Mouse (Mus musculus) MEL (cell line): Measurements from ENCODE around the gene Gm5431. TPM values are rescaled to one million over a fixed set of nuclear protein-coding genes. Genes with fewer than 3 reads are reported as not detected.

Experiments
- DNase-seq: peaks from one replicate; pipeline ENCODE4 v3.0.0; 2011; ENCODE audit warnings: low read depth, low spot score
- H3K27ac ChIP-seq: 2 replicates; pipeline ENCODE4 v1.5.1; 2012; ENCODE audit warnings: low read depth, mild to moderate bottlenecking, control low read depth, low read length, moderate library complexity; ENCODE audit not compliant: control insufficient read depth
- H3K27me3 ChIP-seq, 2 experiments: fragments of 150-350 bp in 1 of 2; sonication (generic) in 1 of 2; 2 replicates each; pipeline ENCODE4 v1.6.1; 2012; ENCODE audit warnings: low read length in 2 of 2, mild to moderate bottlenecking in 2 of 2, improper control_type of control experiment in 1 of 2, moderate library complexity in 1 of 2; ENCODE audit not compliant: insufficient read depth in 2 of 2, control insufficient read depth in 1 of 2
- H3K36me3 ChIP-seq, 2 experiments: 2 replicates each; pipeline ENCODE4 v1.6.1; 2012 to 2014; ENCODE audit warnings: low read length in 2 of 2, improper control_type of control experiment in 1 of 2, inconsistent platforms in 1 of 2, mild to moderate bottlenecking in 1 of 2; ENCODE audit not compliant: insufficient read depth in 2 of 2, control insufficient read depth in 1 of 2
- H3K4me1 ChIP-seq, 2 experiments: fragments of 150-350 bp in 1 of 2; sonication (generic) in 1 of 2; 2 replicates each; pipeline ENCODE4 v1.6.1; 2012; ENCODE audit warnings: low read length in 2 of 2, improper control_type of control experiment in 1 of 2, mild to moderate bottlenecking in 1 of 2; ENCODE audit not compliant: insufficient read depth in 2 of 2, control insufficient read depth in 1 of 2
- H3K4me3 ChIP-seq, 2 experiments: fragments of 150-350 bp in 1 of 2; sonication (generic) in 1 of 2; 2 replicates each; pipeline ENCODE4 v1.5.1; 2012; ENCODE audit warnings: low read depth in 2 of 2, low read length in 2 of 2, mild to moderate bottlenecking in 2 of 2, moderate library complexity in 2 of 2, control low read depth in 1 of 2, improper control_type of control experiment in 1 of 2; ENCODE audit not compliant: control insufficient read depth in 1 of 2, insufficient read depth in 1 of 2
- H3K79me2 ChIP-seq: 2 replicates; pipeline ENCODE4 v1.6.1; 2012; ENCODE audit warnings: mild to moderate bottlenecking, low read length, moderate library complexity; ENCODE audit not compliant: control insufficient read depth, poor library complexity, insufficient read depth
- H3K9ac ChIP-seq: 2 replicates; pipeline ENCODE4 v1.6.1; 2012; ENCODE audit warnings: low read depth, mild to moderate bottlenecking, control low read depth, low read length, moderate library complexity; ENCODE audit not compliant: control insufficient read depth, poor library complexity, severe bottlenecking
- H3K9me3 ChIP-seq: fragments of 150-350 bp; sonication (generic); replicated peaks from 2 replicates; pipeline ENCODE4 v1.6.1; 2012; ENCODE audit warnings: mild to moderate bottlenecking, low read length, improper control_type of control experiment, moderate library complexity; ENCODE audit not compliant: insufficient read depth
- BHLHE40 ChIP-seq: IDR thresholded peaks from 2 replicates; pipeline ENCODE4 v1.6.1; 2012; ENCODE audit warnings: low read depth, mild to moderate bottlenecking, inconsistent platforms, low read length, improper control_type of control experiment, borderline replicate concordance
- CHD2 ChIP-seq: IDR thresholded peaks from 2 replicates; pipeline ENCODE4 v1.6.1; 2011; ENCODE audit warnings: low read length, improper control_type of control experiment
- CTCF ChIP-seq, 3 experiments: IDR thresholded peaks in 2 of 3; conservative IDR thresholded peaks in 1 of 3; 2 replicates each; pipeline ENCODE4 v1.5.1; 2011 to 2012; ENCODE audit warnings: low read length in 3 of 3, low read depth in 2 of 3, mild to moderate bottlenecking in 2 of 3, improper control_type of control experiment in 1 of 3, inconsistent platforms in 1 of 3, mixed read lengths in 1 of 3, moderate library complexity in 1 of 3; ENCODE audit not compliant: control insufficient read depth in 1 of 3, insufficient read depth in 1 of 3, poor library complexity in 1 of 3, severe bottlenecking in 1 of 3
- E2F4 ChIP-seq: IDR thresholded peaks from 2 replicates; pipeline ENCODE4 v1.6.1; 2011; ENCODE audit warnings: low read depth, low read length, improper control_type of control experiment, borderline replicate concordance
- ELF1 ChIP-seq: IDR thresholded peaks from 2 replicates; pipeline ENCODE4 v1.6.1; 2014; ENCODE audit warnings: low read depth, mild to moderate bottlenecking, inconsistent platforms, low read length, improper control_type of control experiment, moderate library complexity
- EP300 ChIP-seq, 2 experiments: IDR thresholded peaks; 2 replicates each; pipeline ENCODE4 v1.6.1; 2011; ENCODE audit warnings: improper control_type of control experiment in 2 of 2, low read length in 2 of 2, low read depth in 1 of 2, mild to moderate bottlenecking in 1 of 2
- ETS1 ChIP-seq: IDR thresholded peaks from 2 replicates; pipeline ENCODE4 v1.6.1; 2012; ENCODE audit warnings: low read depth, mild to moderate bottlenecking, inconsistent platforms, low read length, improper control_type of control experiment, moderate library complexity
- GATA1 ChIP-seq: IDR thresholded peaks from 2 replicates; pipeline ENCODE4 v1.6.1; 2011; ENCODE audit warnings: low read depth, low read length, improper control_type of control experiment
- JUND ChIP-seq: IDR thresholded peaks from 2 replicates; pipeline ENCODE4 v1.6.1; 2011; ENCODE audit warnings: low read depth, mild to moderate bottlenecking, improper control_type of control experiment, low read length
- MAX ChIP-seq: IDR thresholded peaks from 2 replicates; pipeline ENCODE4 v1.6.1; 2011; ENCODE audit warnings: low read length, improper control_type of control experiment
- MEF2A ChIP-seq: IDR thresholded peaks from 2 replicates; pipeline ENCODE4 v1.6.1; 2014; ENCODE audit warnings: low read depth, mild to moderate bottlenecking, inconsistent platforms, low read length, improper control_type of control experiment; ENCODE audit not compliant: poor library complexity, insufficient replicate concordance, severe bottlenecking; ENCODE audit errors: extremely low read depth
- MXI1 ChIP-seq: IDR thresholded peaks from 2 replicates; pipeline ENCODE4 v1.6.1; 2011; ENCODE audit warnings: mild to moderate bottlenecking, low read depth, low read length, improper control_type of control experiment
- MYB ChIP-seq: IDR thresholded peaks from 2 replicates; pipeline ENCODE4 v1.6.1; 2011; ENCODE audit warnings: mild to moderate bottlenecking, low read depth, low read length, improper control_type of control experiment
- MYC ChIP-seq: IDR thresholded peaks from 2 replicates; pipeline ENCODE4 v1.6.1; 2011; ENCODE audit warnings: low read depth, mild to moderate bottlenecking, low read length, improper control_type of control experiment, moderate library complexity
- RCOR1 ChIP-seq: IDR thresholded peaks from 2 replicates; pipeline ENCODE4 v1.6.1; 2012; ENCODE audit warnings: low read depth, mild to moderate bottlenecking, inconsistent platforms, low read length, improper control_type of control experiment
- SIN3A ChIP-seq: IDR thresholded peaks from 2 replicates; pipeline ENCODE4 v1.6.1; 2012; ENCODE audit warnings: low read length, improper control_type of control experiment, inconsistent platforms
- SMC3 ChIP-seq: IDR thresholded peaks from 2 replicates; pipeline ENCODE4 v1.6.1; 2011; ENCODE audit warnings: low read depth, low read length, improper control_type of control experiment
- TBP ChIP-seq: IDR thresholded peaks from 2 replicates; pipeline ENCODE4 v1.8.0; 2011; ENCODE audit warnings: low read depth, low read length, improper control_type of control experiment
- TCF12 ChIP-seq: IDR thresholded peaks from 2 replicates; pipeline ENCODE4 v1.6.1; 2014; ENCODE audit warnings: low read depth, mild to moderate bottlenecking, inconsistent platforms, low read length, improper control_type of control experiment, moderate library complexity
- UBTF ChIP-seq: IDR thresholded peaks from 2 replicates; pipeline ENCODE4 v1.6.1; 2012; ENCODE audit warnings: low read depth, mild to moderate bottlenecking, inconsistent platforms, low read length, improper control_type of control experiment, moderate library complexity, borderline replicate concordance; ENCODE audit not compliant: insufficient read depth
- USF2 ChIP-seq, 2 experiments: IDR thresholded peaks; 2 replicates each; pipeline ENCODE4 v1.6.1; 2011 to 2012; ENCODE audit warnings: improper control_type of control experiment in 2 of 2, low read length in 2 of 2, borderline replicate concordance in 1 of 2, inconsistent platforms in 1 of 2, low read depth in 1 of 2, mild to moderate bottlenecking in 1 of 2; ENCODE audit not compliant: insufficient read depth in 1 of 2
- ZMIZ1 ChIP-seq: IDR thresholded peaks from 2 replicates; pipeline ENCODE4 v1.6.1; 2012; ENCODE audit warnings: low read depth, mild to moderate bottlenecking, inconsistent platforms, low read length, improper control_type of control experiment, moderate library complexity
- ZNF384 ChIP-seq: IDR thresholded peaks from 2 replicates; pipeline ENCODE4 v1.6.1; 2012; ENCODE audit warnings: low read depth, mild to moderate bottlenecking, inconsistent platforms, low read length, improper control_type of control experiment
- polyA plus RNA-seq, 2 experiments: library from polyadenylated mRNA; stranded (reverse) in 1 of 2; unstranded in 1 of 2; fragments of >175 nt in 1 of 2; fragments of >200 nt in 1 of 2; gene quantifications; 2 replicates each; pipeline versions ENCODE4 v1.2.1 to v1.2.4; 2012; ENCODE audit warnings: low replicate concordance in 2 of 2, low read depth in 1 of 2; ENCODE audit not compliant: insufficient read length in 2 of 2, insufficient read depth in 1 of 2, missing spikeins in 1 of 2
- total RNA-seq: library from RNA; depleted of rRNA; stranded (reverse); fragments of 300-350 nt; gene quantifications from 2 replicates; pipeline ENCODE4 v1.2.3, GENCODE M21; 2012

The Gm5431 gene
- total and polyA plus RNA-seq, 3 experiments: 0.04 TPM; not detected in 2

GRCm38 (mm10) chr11:48873591-48874290 is 28.3 kb downstream of the Gm5431 start (continued):
- TF ChIP-seq MEF2A: no peak
- peak; percentile 73; the same call in 1 of the 2 replicates for TF ChIP-seq RCOR1
- TF ChIP-seq MYC: peak; percentile 41; the same call in 1 of the 2 replicates
- TF ChIP-seq GATA1: peak; percentile 86
- no peak for TF ChIP-seq UBTF
- no peak for TF ChIP-seq CHD2
- TF ChIP-seq MXI1: peak; percentile 72
- TF ChIP-seq USF2 (IDR thresholded peaks at IDR 0.05; ENCODE audit: borderline replicate concordance in 1 of 2, insufficient read depth in 1 of 2, low read depth in 1 of 2, low read length in 2 of 2): no peak

GRCm38 (mm10) chr11:48872695-48873300 is 29.2 kb downstream of the Gm5431 start:
- TF ChIP-seq ZNF384: no peak
- TF ChIP-seq MYC: 0 out of 2 replicates have a peak, but pooled peaks have one; percentile 16
- 0 out of 4 replicates have a peak, but pooled peaks of 1 of the 2 experiments have one; percentile 5 for TF ChIP-seq EP300 (IDR thresholded peaks at IDR 0.05; ENCODE audit: low read depth in 1 of 2, low read length in 2 of 2)
- TF ChIP-seq TBP: peak; percentile 99
- peak; percentile 79 for DNase-seq
- Histone ChIP-seq H3K4me3 (peak overlapping the region; percentile 65 to 86), H3K9me3 (no peaks in the 10 kb centered on the region), H3K4me1 (peaks cover 12 to 35% of the 10 kb centered on the region in 2 experiments), H3K79me2 (peaks cover 16% of the 10 kb centered on the region; the same call in 1 of the 2 replicates), H3K36me3 (peaks cover 0 to 23% of the 10 kb centered on the region in 2 experiments; a peak in 2 of 4 replicates), H3K9ac (peak overlapping the region; percentile 89), H3K27ac (peak overlapping the region; percentile 95), H3K27me3 (no peaks in the 10 kb centered on the region)

- peak; percentile 89 for DNase-seq
- Histone ChIP-seq H3K27me3 (no peaks in the 10 kb centered on the region), H3K4me1 (peaks cover 12 to 35% of the 10 kb centered on the region in 2 experiments), H3K4me3 (peak overlapping the region; percentile 65 to 86), H3K79me2 (peaks cover 16% of the 10 kb centered on the region; the same call in 1 of the 2 replicates), H3K9ac (peak overlapping the region; percentile 89), H3K27ac (peak overlapping the region; percentile 95), H3K36me3 (peaks cover 0 to 23% of the 10 kb centered on the region in 2 experiments; a peak in 2 of 4 replicates), H3K9me3 (no peaks in the 10 kb centered on the region)
- TF ChIP-seq MAX (no peak), ETS1 (peak; percentile 9; the same call in 1 of the 2 replicates), ZMIZ1 (peak; percentile 82), ELF1 (peak; percentile 6; the same call in 1 of the 2 replicates), USF2 (IDR thresholded peaks at IDR 0.05; ENCODE audit: borderline replicate concordance in 1 of 2, insufficient read depth in 1 of 2, low read depth in 1 of 2, low read length in 2 of 2) (no peak), E2F4 (no peak), MYB (0 out of 2 replicates have a peak, but pooled peaks have one; percentile 41), TCF12 (peak; percentile 33; the same call in 1 of the 2 replicates), ZNF384 (0 out of 2 replicates have a peak, but pooled peaks have one; percentile 35), SIN3A (peak; percentile 19; the same call in 1 of the 2 replicates), JUND (0 out of 2 replicates have a peak, but pooled peaks have one; percentile 18), SMC3 (no peak), CTCF (IDR thresholded peaks at IDR 0.05 in 2 of 3, conservative IDR thresholded peaks at IDR 0.05 in 1 of 3; ENCODE audit: control insufficient read depth in 1 of 3, insufficient read depth in 1 of 3, low read depth in 2 of 3, low read length in 3 of 3, poor library complexity in 1 of 3, severe bottlenecking in 1 of 3) (no peak), RCOR1 (no peak), BHLHE40 (no peak)
Measured at GRCm38 (mm10) chr11:48871817-48872541, 30.0 kb downstream of the Gm5431 start.
